Comparison of ENCODE assay signal across 15 mouse cellular contexts in genomic region chr2:104246851-104247250, GRCm38 (mm10).
"Had no signal": no experiment of that assay in that cellular context is flagged by ENCODE, and none has a peak within 500 bp of the region (broad histone marks: within the 10 kb centered on the region; RNA-seq: fewer than 3 reads in every experiment).

No protein-coding gene starts in this region.

- H3K36me3 ChIP-seq: neural tube, embryonic 12.5 days; neural tube, embryonic 13.5 days; stomach, embryonic 15.5 days had no signal

- H3K27me3 ChIP-seq: neural tube, embryonic 12.5 days; neural tube, embryonic 13.5 days; stomach, embryonic 15.5 days had no signal

- H3K4me1 ChIP-seq: neural tube, embryonic 12.5 days; stomach, embryonic 15.5 days had no signal

- H3K4me2 ChIP-seq: neural tube, embryonic 12.5 days; neural tube, embryonic 13.5 days; stomach, embryonic 15.5 days had no signal

- H3K4me3 ChIP-seq: neural tube, embryonic 12.5 days; neural tube, embryonic 13.5 days; stomach, embryonic 15.5 days had no signal

- DNase-seq: right cerebral cortex, adult 18-20 months; right cerebral cortex, postnatal 14 days; right cerebral cortex, postnatal 25 days; right cerebral cortex, postnatal 4 days; spleen, adult 18-20 months; thymus, adult 18-20 months; thymus, adult 2 months; thymus, postnatal 14 days; thymus, postnatal 25 days; thymus, postnatal 36 days; thymus, postnatal 4 days had no signal

- H3K27ac ChIP-seq: neural tube, embryonic 12.5 days; neural tube, embryonic 13.5 days; stomach, embryonic 15.5 days; stomach, postnatal 0 days had no signal

- H3K9ac ChIP-seq: neural tube, embryonic 12.5 days; neural tube, embryonic 13.5 days; stomach, embryonic 15.5 days had no signal

- H3K9me3 ChIP-seq: neural tube, embryonic 12.5 days; neural tube, embryonic 13.5 days; stomach, embryonic 15.5 days had no signal
